Mouse (Mus musculus): Measurements from ENCODE around the gene Mfsd13b.

DNA sequence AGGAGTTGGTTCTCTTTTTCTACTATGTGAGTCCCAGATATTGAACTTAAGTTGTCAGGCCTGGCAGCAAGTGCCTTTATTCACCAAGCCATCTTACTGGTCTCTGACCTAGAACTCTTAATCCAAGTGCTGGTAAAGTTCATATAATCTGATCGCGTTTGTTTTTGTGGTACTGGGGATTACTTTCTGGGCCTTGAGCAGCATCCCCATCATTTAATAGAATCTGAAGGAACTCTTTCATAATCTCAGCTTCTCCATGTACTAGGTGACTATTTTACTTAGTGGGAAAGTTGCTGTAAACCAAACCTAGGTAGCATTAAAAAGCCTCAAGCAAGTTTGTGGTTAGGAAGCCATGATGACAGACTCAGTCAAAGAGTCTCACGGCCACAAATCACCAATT is 19.6 kb downstream of the Mfsd13b start:
- TF ChIP-seq POLR2A (IDR thresholded peaks at IDR 0.05; ENCODE audit: extremely low read depth, insufficient read depth, low read length) (no peak), CTCF (IDR thresholded peaks at IDR 0.05; ENCODE audit: extremely low read depth, insufficient read depth, low read length) (no peak)

Data from cortical plate, adult 2 months (tissue).